Mouse (Mus musculus): ENCODE results near the gene Qtrt2. TPM values are rescaled to one million over a fixed set of nuclear protein-coding genes. Genes with fewer than 3 reads are reported as not detected.
A peak's percentile ranks its signal among the peaks of the same experiment; 100 is the strongest.

Gene Qtrt2
- polyA plus RNA-seq, 1 experiment from 2014 or later = 19.4 TPM

- no peak overlapping the region for H3K4me3 ChIP-seq
- no peaks in the 10 kb centered on the region for H3K9me3 ChIP-seq
- no peaks in the 10 kb centered on the region for H3K4me1 ChIP-seq (replicated peaks)
- H3K9ac ChIP-seq = no peak overlapping the region
- 0 out of 2 replicates have a peak, but pooled peaks cover 8% of the 10 kb centered on the region for H3K36me3 ChIP-seq
- no peak overlapping the region for H3K4me2 ChIP-seq
- no peaks in the 10 kb centered on the region for H3K27me3 ChIP-seq
- H3K27ac ChIP-seq (replicated peaks) = no peak overlapping the region
- no peak for ATAC-seq (ENCODE audit: low read depth)
- 85% methylated on average over 4 of the region's 4 CpGs for WGBS
Measured at GRCm38 (mm10) chr16:43951591-43951990, 25.0 kb upstream of the Qtrt2 start.

GRCm38 (mm10) chr16:43945869-43946268, 19.3 kb upstream of the Qtrt2 start:
- H3K4me2 ChIP-seq = no peak overlapping the region
- H3K36me3 ChIP-seq = no peaks in the 10 kb centered on the region
- WGBS = 77% methylated on average over 3 of the region's 3 CpGs
- H3K27me3 ChIP-seq = no peaks in the 10 kb centered on the region
- no peaks in the 10 kb centered on the region for H3K9me3 ChIP-seq
- H3K9ac ChIP-seq = no peak overlapping the region
- no peaks in the 10 kb centered on the region for H3K4me1 ChIP-seq (replicated peaks)
- H3K27ac ChIP-seq (replicated peaks) = no peak overlapping the region
- H3K4me3 ChIP-seq = no peak overlapping the region
- ATAC-seq (ENCODE audit: low read depth) = no peak

DNA sequence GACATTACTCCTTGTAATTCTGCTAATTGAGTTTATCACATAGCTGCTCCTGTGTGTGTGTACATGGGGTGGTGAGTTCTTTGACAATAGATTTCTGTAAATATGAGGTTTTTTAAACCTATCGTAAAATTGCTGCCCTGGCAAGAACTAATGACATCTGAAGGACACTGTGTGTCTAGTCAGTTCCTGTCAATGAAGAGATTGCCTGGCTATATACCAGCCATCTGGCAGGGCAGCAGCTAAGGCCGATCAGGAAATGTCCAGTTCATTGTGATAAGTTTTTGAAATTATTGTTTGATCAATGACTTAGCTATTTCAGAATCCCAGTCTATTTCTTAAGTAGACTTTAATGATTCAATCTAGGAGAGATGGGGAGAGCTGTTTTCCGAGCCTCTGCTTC, 18.7 kb upstream of the Qtrt2 start:
- Histone ChIP-seq H3K4me1 (replicated peaks) (no peaks in the 10 kb centered on the region), H3K27ac (replicated peaks) (no peak overlapping the region), H3K9me3 (no peaks in the 10 kb centered on the region), H3K27me3 (no peaks in the 10 kb centered on the region), H3K4me2 (no peak overlapping the region), H3K4me3 (no peak overlapping the region), H3K36me3 (no peaks in the 10 kb centered on the region), H3K9ac (no peak overlapping the region)
- ATAC-seq (ENCODE audit: low read depth) = no peak
- 89% methylated on average over 3 of the region's 3 CpGs for WGBS

DNA sequence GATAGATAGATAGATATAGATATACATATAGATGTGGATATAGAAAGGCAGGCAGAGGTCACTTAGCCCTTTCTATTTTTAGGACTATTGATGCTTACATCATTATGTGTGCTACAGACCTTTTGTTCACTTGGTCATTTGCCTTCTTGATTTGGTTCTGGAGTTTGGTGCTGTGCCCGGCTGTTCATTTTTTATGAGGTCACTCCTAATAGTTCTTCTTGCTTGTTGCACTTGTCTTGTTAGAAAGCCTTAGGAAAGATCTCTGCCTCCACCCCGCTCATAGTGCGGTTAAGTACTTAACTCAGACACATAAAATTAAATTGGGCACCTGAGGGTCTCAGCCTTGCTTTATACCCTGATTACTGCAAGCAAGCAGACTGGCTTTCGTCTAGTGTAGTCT, 14.2 kb upstream of the Qtrt2 start:
- H3K4me1 ChIP-seq (replicated peaks) = no peaks in the 10 kb centered on the region
- no peak overlapping the region for H3K27ac ChIP-seq (replicated peaks)
- no peak overlapping the region for H3K4me2 ChIP-seq
- no peak for ATAC-seq (ENCODE audit: low read depth)
- no peaks in the 10 kb centered on the region for H3K9me3 ChIP-seq
- no peak overlapping the region for H3K4me3 ChIP-seq
- no peaks in the 10 kb centered on the region for H3K36me3 ChIP-seq
- H3K27me3 ChIP-seq = no peaks in the 10 kb centered on the region
- 79% methylated on average over 4 of the region's 4 CpGs for WGBS
- H3K9ac ChIP-seq = no peak overlapping the region

- no peak overlapping the region for H3K4me3 ChIP-seq
- H3K4me1 ChIP-seq (replicated peaks) = peaks cover 14% of the 10 kb centered on the region
- no peaks in the 10 kb centered on the region for H3K36me3 ChIP-seq
- H3K27me3 ChIP-seq = no peaks in the 10 kb centered on the region
- no peaks in the 10 kb centered on the region for H3K9me3 ChIP-seq
- no peak overlapping the region for H3K4me2 ChIP-seq
- no peak overlapping the region for H3K27ac ChIP-seq (replicated peaks)
- no peak overlapping the region for H3K9ac ChIP-seq
- no peak for ATAC-seq (ENCODE audit: low read depth)
- WGBS = 83% methylated on average over 3 of the region's 3 CpGs
Measured at GRCm38 (mm10) chr16:43935892-43936291, 9.3 kb upstream of the Qtrt2 start.

- H3K36me3 ChIP-seq = no peaks in the 10 kb centered on the region
- 69% methylated on average over 3 of the region's 3 CpGs for WGBS
- H3K4me2 ChIP-seq = no peak overlapping the region
- H3K9me3 ChIP-seq = no peaks in the 10 kb centered on the region
- H3K4me1 ChIP-seq (replicated peaks) = peaks cover 15% of the 10 kb centered on the region
- no peak overlapping the region for H3K4me3 ChIP-seq
- H3K27me3 ChIP-seq = no peaks in the 10 kb centered on the region
- H3K9ac ChIP-seq = no peak overlapping the region
- no peak for ATAC-seq (ENCODE audit: low read depth)
- no peak overlapping the region for H3K27ac ChIP-seq (replicated peaks)
Measured at GRCm38 (mm10) chr16:43935367-43935766, 8.8 kb upstream of the Qtrt2 start.

DNA sequence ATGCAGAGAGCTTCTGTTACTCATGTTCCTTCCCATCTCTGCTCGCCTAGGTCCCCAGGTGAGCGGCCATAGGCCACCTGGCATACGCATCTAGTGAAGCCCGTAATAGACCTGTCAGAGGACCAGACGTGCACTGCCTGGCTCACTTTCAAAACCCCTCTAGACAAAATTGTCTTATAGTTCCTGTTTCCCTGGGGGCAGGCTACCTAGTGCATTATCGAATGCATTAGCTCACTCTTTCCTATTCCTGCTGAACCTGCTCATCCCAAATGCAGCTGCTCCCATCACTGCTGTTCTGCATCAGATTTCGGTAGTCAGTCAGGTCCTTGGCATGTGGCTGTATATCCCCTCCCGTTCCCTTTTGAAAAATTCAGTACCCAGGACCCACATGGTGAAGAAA, 8.2 kb upstream of the Qtrt2 start:
- Histone ChIP-seq H3K36me3 (no peaks in the 10 kb centered on the region), H3K27me3 (no peaks in the 10 kb centered on the region), H3K9me3 (no peaks in the 10 kb centered on the region), H3K4me3 (no peak overlapping the region), H3K9ac (no peak overlapping the region), H3K4me2 (no peak overlapping the region), H3K4me1 (replicated peaks) (peaks cover 15% of the 10 kb centered on the region), H3K27ac (replicated peaks) (no peak overlapping the region)
- no peak for ATAC-seq (ENCODE audit: low read depth)
- 86% methylated on average over 8 of the region's 8 CpGs for WGBS

DNA sequence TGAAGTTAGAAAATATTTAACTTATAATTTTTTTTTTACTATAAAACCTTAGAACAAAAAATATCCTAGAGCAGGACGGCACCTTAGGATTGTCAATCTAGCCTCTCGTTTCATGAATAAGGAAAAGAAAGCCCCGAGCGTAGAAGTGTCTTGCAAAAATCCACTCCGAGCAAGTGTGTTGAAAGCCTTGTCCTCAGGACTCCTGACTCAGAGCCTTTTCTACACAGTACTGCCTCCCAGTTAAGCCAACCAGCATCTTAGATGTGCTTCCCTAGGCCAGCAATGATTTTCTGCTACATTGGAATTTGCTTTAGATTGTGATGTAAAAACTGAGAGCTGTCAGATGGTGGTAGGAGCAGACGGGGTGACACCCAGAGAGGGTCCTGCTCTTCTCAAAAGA, 6.4 kb upstream of the Qtrt2 start:
- no peak for ATAC-seq (ENCODE audit: low read depth)
- H3K27me3 ChIP-seq = no peaks in the 10 kb centered on the region

GRCm38 (mm10) chr16:43932319-43932718, 5.7 kb upstream of the Qtrt2 start:
- Histone ChIP-seq H3K36me3 (no peaks in the 10 kb centered on the region), H3K4me2 (no peak overlapping the region), H3K9ac (no peak overlapping the region), H3K4me3 (no peak overlapping the region), H3K27me3 (no peaks in the 10 kb centered on the region), H3K27ac (replicated peaks) (peak overlapping the region; percentile 54), H3K9me3 (no peaks in the 10 kb centered on the region), H3K4me1 (replicated peaks) (peaks cover 15% of the 10 kb centered on the region)
- 80% methylated on average over 7 of the region's 7 CpGs for WGBS
- ATAC-seq (ENCODE audit: low read depth) = peak; percentile 46; the same call in 1 of the 2 replicates

More for the DNA sequence above, 6.4 kb upstream of the Qtrt2 start:
- H3K4me1 ChIP-seq (replicated peaks) = peaks cover 15% of the 10 kb centered on the region
- no peak overlapping the region for H3K4me2 ChIP-seq
- 90% methylated on average over 6 of the region's 6 CpGs for WGBS
- H3K36me3 ChIP-seq = no peaks in the 10 kb centered on the region
- H3K27ac ChIP-seq (replicated peaks) = no peak overlapping the region
- H3K4me3 ChIP-seq = no peak overlapping the region
- no peaks in the 10 kb centered on the region for H3K9me3 ChIP-seq
- H3K9ac ChIP-seq = no peak overlapping the region

DNA sequence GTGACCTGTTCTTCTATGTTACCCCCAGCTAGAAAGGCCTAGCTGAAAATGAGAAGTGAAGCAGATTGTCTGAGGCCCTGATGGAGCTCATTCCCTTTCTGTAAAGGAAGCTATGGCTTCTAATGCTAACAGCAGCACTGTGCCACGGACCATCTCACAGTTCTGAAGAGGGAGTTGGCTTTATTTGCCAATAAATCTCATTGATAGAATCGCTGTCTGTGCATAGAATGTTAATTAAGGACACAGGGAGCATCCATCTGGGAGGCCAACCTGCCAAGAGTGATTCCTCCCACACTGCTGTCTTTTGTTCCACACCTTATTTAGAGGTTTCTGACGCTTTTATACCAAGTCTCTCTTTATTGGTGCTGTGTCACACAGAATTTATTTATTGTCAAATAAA, 4.9 kb upstream of the Qtrt2 start:
- Histone ChIP-seq H3K4me2 (no peak overlapping the region), H3K9me3 (no peaks in the 10 kb centered on the region), H3K9ac (0 out of 2 replicates have a peak overlapping the region, but pooled peaks have one; percentile 0), H3K27me3 (no peaks in the 10 kb centered on the region), H3K36me3 (no peaks in the 10 kb centered on the region), H3K27ac (replicated peaks) (peak overlapping the region; percentile 81), H3K4me1 (replicated peaks) (peaks cover 18% of the 10 kb centered on the region), H3K4me3 (no peak overlapping the region)
- 20% methylated on average over 3 of the region's 3 CpGs for WGBS
- ATAC-seq (ENCODE audit: low read depth) = peak; percentile 91

DNA sequence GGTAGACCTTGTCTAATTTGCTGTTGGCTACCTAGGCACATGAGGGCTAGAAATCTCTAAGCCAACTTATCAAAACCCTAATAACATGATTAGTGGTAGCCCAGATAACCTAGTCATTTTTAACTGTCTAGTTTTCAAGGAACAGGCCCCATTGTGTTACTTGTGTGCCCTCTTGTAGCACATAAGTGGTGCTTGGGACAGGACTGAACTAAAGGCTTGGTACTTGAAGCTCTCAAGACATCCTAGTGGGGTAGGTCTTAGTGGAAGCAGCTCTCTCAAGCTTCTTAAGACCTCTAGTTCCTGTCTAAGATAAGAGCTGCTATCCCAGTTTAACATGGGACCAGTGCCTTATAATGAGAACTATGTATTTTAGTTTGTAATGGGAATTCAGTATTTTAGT, 4.0 kb upstream of the Qtrt2 start:
- Histone ChIP-seq H3K4me1 (replicated peaks) (peaks cover 19% of the 10 kb centered on the region), H3K4me3 (no peak overlapping the region), H3K4me2 (no peak overlapping the region), H3K27ac (replicated peaks) (no peak overlapping the region), H3K9ac (no peak overlapping the region), H3K36me3 (no peaks in the 10 kb centered on the region), H3K9me3 (no peaks in the 10 kb centered on the region), H3K27me3 (no peaks in the 10 kb centered on the region)
- no peak for ATAC-seq (ENCODE audit: low read depth)

GRCm38 (mm10) chr16:43925846-43926245, 763 bp downstream of the Qtrt2 start:
- no peak for ATAC-seq (ENCODE audit: low read depth)
- Histone ChIP-seq H3K27ac (replicated peaks) (peak overlapping the region; percentile 49), H3K9ac (no peak overlapping the region), H3K4me3 (no peak overlapping the region), H3K27me3 (no peaks in the 10 kb centered on the region), H3K36me3 (no peaks in the 10 kb centered on the region), H3K9me3 (no peaks in the 10 kb centered on the region), H3K4me2 (no peak overlapping the region), H3K4me1 (replicated peaks) (peaks cover 12% of the 10 kb centered on the region)
- 89% methylated on average over 1 of the region's 1 CpGs for WGBS

DNA sequence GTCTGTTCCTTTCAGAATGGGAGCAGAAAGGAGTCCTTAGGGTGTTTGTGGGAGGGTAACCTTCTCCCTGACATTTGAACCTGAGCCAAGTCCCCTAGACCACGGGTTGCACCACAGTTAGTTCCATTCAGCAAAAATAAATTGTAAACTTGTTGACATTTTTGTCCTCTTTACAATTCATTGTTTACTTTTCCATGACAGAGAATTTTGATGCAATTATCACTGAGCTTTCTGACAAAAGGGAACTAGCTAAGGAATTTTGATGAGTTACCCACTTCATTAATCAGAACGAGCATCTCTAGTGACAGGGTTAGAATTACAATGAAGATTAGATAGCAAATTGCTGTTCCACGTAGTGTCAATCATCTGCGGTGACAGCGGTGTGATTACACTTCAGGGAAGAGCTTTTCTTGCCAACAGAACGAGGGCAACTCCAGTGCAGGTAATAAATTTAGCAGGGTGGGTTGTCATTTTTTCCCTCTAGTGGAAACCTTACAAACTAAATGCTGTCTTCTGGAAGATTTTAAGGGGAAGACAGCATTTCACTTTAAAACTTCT, 1.5 kb downstream of the Qtrt2 start:
- Histone ChIP-seq H3K27ac (replicated peaks) (0 out of 2 replicates have a peak overlapping the region, but pooled peaks have one; percentile 42), H3K4me1 (replicated peaks) (peaks cover 11% of the 10 kb centered on the region), H3K4me2 (no peak overlapping the region), H3K27me3 (no peaks in the 10 kb centered on the region), H3K4me3 (no peak overlapping the region), H3K9ac (no peak overlapping the region), H3K9me3 (no peaks in the 10 kb centered on the region), H3K36me3 (no peaks in the 10 kb centered on the region)
- no peak for ATAC-seq (ENCODE audit: low read depth)
- WGBS = 56% methylated on average over 6 of the region's 6 CpGs

All from neural tube, embryonic 13.5 days (tissue).